Mouse (Mus musculus) layer of hippocampus, adult 6 months (tissue): ENCODE data around the gene Nmt2. TPM values are rescaled to one million over a fixed set of nuclear protein-coding genes. Genes with fewer than 3 reads are reported as not detected.

Experiments
- long read RNA-seq, 2 experiments: library from polyadenylated mRNA; unstranded; transcript quantifications; one replicate each; pipeline ENCODE4 v2.0.0; 2019 to 2020
- polyA plus RNA-seq: library from polyadenylated mRNA; unstranded; fragments of <200 nt; fragmentation: Nextera tagmentation; gene quantifications from 2 replicates; pipeline ENCODE4 v1.2.3, GENCODE M21; 2021

Gene Nmt2
- polyA plus RNA-seq: 76.2 and 125 TPM in 2 replicates
- long read RNA-seq, experiment 1, full-length matches to known transcripts: 6 of 157 reads
- long read RNA-seq, experiment 1, partial matches to known transcripts: 1 of 157 reads
- long read RNA-seq, experiment 1, other reads (novel, unspliced or antisense): 150 of 157 reads
- long read RNA-seq, experiment 2, full-length matches to known transcripts: 50 of 59 reads
- long read RNA-seq, experiment 2, partial matches to known transcripts: 4 of 59 reads
- long read RNA-seq, experiment 2, other reads (novel, unspliced or antisense): 5 of 59 reads

GRCm38 (mm10) chr2:3283602-3284472, at the start of gene Nmt2:
Gene Nmt2, plus strand, starts transcription at chr2:3284212.

GRCm38 (mm10) chr2:3332484-3333242, 48.7 kb downstream of the Nmt2 start, which contains the start of gene Rpp38:
Gene Rpp38, minus strand, starts transcription at chr2:3332643.

GRCm38 (mm10) chr2:3335611-3336301, 51.7 kb downstream of the Nmt2 start, which contains the start of gene Acbd7:
Gene Acbd7, plus strand, starts transcription at chr2:3336168.

Other genes with a start within 250 kb of the Nmt2 start
- gene Fam171a1, start 170.0 kb upstream of the Nmt2 start, polyA plus RNA-seq: 16.0 and 16.6 TPM in 2 replicates
- gene Rpp38, start 48.4 kb downstream of the Nmt2 start, polyA plus RNA-seq: 11.7 and 14.4 TPM in 2 replicates
- 2.2 and 2.7 TPM in 2 replicates for gene Acbd7, start 52.0 kb downstream of the Nmt2 start, polyA plus RNA-seq
- not detected in 2 replicates for gene Olah, start 113.0 kb downstream of the Nmt2 start, polyA plus RNA-seq
- 34.4 and 55.5 TPM in 2 replicates for gene Meig1, start 138.4 kb downstream of the Nmt2 start, polyA plus RNA-seq
- 4.0 and 4.6 TPM in 2 replicates for gene Dclre1c, start 139.9 kb downstream of the Nmt2 start, polyA plus RNA-seq
- 1.8 and 2.1 TPM in 2 replicates for gene Suv39h2, start 190.8 kb downstream of the Nmt2 start, polyA plus RNA-seq
- gene Gm45902, start 228.6 kb downstream of the Nmt2 start, polyA plus RNA-seq: 0.73 and 0.74 TPM in 2 replicates
- gene Hspa14, start 228.6 kb downstream of the Nmt2 start, polyA plus RNA-seq: 33.2 and 36.7 TPM in 2 replicates
- gene Cdnf, start 228.8 kb downstream of the Nmt2 start, polyA plus RNA-seq: 0.09 and 0.20 TPM in 2 replicates